Mouse (Mus musculus): Measurements from ENCODE around the gene Klrb1c.
"Not testable (repeated sequence)": the region's sequence is repeated elsewhere in the genome, so short reads cannot be mapped to it uniquely, and the experiment has no call there.

The Klrb1c gene

DNA sequence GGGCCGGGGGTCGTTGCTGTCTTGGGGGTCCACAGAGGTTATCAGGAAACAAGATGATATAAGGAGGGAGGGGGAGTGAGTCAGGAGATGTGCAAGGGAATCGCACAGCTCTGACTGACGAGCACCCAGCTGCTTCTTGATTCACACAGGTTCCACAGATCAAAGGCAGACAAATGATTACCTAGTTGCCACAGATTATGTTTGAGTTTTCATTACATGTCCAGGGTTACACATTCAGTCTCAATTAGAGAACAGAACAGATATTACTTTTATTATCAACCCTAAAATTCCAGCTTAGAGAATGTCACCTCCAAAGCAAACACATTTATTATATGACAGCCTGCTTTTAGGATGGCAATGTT lies 33.6 kb downstream of the Klrb1c start:
- DNase-seq (ENCODE audit: extremely low spot score), result not testable (repeated sequence)

DNA sequence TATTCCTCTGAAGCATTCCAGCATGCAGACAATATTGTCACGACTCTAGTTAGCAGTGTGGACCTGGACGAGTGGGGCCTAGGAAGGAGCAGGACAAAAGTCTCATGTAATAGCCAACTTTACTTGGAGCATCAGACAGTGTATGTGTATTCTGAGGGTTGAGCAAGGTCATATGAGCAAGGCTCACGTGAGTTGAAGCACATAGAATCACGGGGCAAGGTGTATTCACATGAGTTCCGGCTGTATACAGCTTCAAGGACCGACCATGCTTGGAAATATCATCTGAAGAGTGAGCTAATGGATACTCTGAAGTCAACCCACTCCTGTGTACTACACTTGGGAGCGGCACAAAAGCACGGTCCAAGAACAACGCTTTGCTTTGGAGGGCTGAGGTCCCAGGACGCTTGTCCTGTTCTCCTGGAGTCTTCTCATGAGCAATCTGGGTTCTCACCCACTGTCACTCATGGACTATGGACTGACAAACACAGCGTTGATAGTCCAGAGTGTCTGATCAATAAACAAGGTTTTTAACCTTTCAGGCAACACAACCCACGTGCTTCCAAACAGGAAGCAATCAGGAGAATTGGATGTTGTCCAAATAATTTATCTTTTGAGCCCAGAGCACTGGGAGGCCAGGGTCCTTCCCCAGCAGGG lies 34.1 kb downstream of the Klrb1c start:
- DNase-seq (ENCODE audit: extremely low spot score), result not testable (repeated sequence)

DNA sequence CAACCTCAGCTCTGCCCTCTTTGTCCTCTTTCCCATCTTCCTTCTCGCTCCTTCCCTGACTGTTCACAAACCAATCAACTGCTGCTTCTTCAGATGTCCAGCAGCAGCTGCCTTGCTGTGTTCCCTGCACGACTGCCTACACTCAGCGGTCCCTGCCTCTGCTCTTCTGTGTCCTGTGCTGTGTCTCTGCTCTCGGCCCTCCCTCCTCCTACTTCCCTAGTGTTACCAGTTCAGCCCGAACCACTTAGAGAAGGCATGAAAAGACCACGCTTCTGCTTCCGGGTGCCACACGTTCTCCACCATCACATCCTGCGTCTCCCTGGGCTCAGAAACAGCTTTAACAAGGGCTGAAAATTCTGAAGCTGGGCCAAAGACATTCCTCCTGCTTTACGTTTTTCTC lies 34.8 kb downstream of the Klrb1c start:
- DNase-seq (ENCODE audit: extremely low spot score), result not testable (repeated sequence)

DNA sequence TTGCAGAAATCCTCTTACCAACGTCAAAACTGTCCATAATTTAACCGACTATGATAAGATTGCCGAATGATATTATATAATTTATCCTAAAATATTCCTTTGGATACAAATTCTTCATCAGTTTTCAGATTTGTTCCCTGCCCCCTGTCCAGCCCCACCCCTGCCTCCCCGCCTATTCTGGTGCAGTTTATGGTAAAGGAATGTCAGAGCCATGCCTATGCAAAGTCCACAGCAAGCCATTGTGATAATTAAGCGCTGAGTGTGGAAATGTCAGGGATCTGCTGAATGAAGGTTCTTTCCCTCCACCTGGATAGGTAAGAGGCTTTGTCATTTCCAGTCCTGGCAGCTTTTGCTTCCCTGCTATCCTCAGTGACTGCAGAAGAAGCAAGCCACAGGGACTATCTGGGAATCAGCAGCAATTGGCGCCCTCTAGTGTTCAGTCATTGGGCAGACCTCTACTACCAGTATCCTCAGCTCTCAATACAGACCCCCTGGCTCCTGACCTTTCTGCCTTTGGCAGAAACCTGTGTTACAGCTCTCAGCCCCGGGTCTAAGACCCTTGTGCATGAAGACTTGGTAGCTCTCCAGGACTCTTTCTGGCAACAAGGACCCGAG lies 35.3 kb downstream of the Klrb1c start:
- peak; percentile 74 for DNase-seq (ENCODE audit: extremely low spot score)

DNA sequence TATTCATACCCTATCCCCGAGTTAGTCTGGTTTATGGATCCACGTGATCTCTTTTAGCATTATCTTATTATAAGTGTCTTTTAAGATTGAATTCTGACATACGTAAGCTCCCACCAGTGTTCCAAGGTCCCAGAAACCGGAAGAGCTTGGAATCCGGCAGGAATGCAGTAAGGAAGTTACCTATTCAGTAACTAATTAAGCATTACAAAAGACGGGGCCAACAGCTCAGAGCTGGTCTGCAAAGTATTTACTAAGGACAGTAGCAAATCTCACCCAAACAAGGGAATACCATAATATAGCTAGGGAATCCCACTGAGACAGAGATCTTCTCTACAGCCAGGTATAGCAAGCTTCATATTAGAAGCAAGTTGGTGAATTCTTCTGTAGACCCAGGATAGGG lies 42.0 kb downstream of the Klrb1c start:
- DNase-seq (ENCODE audit: extremely low spot score), result not testable (repeated sequence)

DNA sequence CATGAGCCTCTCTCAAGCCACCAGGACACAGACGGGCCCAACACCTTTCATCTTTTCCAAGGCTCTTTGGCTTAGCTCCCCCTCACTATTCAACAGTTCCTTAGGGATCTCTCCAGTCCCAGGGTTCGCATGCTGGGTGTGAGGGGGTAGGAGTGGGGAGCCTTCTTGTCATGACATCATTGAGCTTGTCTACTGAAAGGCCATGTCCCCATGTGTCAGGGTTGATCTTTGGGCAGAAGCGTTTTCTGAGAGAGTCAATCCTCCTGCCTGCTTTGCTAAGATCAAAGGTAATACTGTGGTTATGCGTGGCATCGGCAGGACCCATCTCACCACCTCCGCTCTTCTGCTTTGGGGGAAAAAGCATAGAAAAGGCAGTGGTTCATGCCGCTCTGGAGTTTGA lies 51.6 kb downstream of the Klrb1c start:
- DNase-seq (ENCODE audit: extremely low spot score), result no peak

DNA sequence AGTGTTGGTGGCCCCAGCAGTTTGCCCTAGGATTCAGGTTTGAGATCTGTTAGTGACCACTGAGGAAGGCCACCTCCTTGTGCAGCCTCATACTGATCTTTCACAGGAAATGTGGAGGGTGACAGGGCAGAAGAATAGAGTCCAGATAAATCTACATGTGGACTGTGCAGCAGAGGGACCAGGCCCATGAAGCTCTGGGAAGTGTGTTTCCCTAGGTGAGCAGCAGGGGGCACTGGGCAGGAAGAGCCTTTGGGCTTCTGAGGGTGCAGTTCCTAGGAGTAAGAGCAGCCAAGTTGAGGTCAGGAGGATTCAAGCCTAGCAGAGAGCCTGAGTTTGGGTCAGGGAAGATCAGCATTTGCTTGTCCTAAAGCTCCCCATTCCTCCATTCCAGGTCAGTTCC lies 52.9 kb downstream of the Klrb1c start:
- DNase-seq (ENCODE audit: extremely low spot score), result no peak

DNA sequence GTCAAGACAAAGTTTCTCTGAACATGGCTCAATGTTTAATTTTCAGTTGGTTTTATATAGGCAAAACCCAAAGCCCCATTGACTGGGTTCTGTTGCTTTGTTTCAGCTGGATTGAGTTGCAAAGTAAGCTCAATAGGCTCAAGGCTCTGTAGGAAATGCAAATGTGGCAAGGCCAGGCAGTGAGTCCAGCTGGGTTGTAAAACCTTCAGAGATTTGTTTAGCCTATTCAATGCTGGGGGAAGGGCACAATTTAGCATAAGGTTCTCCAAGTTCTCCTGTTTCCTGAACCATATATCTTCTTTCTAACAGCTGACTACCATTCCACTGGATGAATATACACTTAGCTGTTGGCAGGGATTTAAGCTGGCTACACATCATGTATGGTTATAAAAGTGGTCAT lies 54.1 kb downstream of the Klrb1c start:
- DNase-seq (ENCODE audit: extremely low spot score), result no peak

DNA sequence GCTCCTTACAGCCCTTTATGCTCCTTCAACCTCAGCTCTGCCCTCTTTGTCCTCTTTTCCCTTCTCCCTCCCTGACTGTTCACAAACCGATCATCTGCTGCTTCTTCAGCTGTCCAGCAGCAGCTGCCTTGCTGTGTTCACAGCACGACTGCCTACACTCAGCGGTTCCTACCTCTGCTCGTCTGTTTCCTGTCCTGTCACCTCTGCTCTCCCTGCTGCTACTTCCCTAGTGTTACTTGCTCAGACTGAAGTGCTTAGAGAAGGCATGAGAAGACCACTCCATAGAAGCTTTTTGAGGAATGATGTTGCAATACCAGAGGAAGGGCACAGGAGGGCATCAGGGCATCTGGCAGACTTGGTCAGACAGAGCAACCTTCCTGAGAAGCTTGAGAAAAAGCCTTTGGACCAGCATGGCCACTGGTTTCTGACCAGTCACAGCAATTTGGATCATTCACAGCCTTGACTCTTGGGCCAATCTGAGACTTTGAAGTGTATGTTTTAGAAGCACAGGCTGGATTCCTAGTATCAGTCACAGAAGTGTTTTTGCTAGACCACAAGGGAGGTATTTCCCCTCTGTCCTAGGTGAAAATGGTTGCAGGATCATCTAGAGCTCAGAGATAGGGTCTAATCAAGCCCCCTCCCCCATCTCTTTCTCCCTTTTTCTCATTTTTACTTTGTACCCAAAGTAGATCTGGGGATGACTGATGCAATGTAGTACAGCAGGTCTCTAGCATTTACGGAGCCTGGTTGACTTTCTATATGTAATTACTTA lies 54.9 kb downstream of the Klrb1c start:
- no peak for DNase-seq (ENCODE audit: extremely low spot score)

DNA sequence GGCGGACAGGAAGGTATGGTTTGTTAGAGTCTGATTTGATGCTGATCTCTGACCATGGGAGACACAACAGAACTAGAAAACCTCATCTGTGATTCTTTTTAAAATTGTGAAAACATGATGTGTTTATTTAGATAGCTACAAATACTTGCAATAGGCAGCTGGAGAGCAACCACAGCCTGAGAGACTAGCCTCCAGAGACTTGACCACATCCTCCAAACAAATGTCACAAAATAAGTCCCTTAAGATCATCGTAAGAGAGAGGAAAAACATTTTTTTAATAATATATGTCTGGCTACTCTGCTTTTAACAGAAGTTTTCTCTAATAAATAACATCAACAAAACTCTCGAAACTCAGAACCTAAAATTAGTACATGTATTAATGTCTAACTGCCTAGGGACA lies 57.0 kb downstream of the Klrb1c start:
- no peak for DNase-seq (ENCODE audit: extremely low spot score)
